Mouse (Mus musculus) embryonic fibroblast, embryonic 13.5 days (primary cell): ENCODE results near the gene Hagh.

Experiments
- CTCF ChIP-seq: IDR thresholded peaks from 2 replicates; pipeline ENCODE4 v1.5.1; 2011; ENCODE audit warnings: mild to moderate bottlenecking, control low read depth, low read length, moderate library complexity, borderline replicate concordance; ENCODE audit not compliant: insufficient read depth
- POLR2A ChIP-seq: IDR thresholded peaks from 2 replicates; pipeline ENCODE4 v1.6.1; 2011; ENCODE audit warnings: low read depth, mild to moderate bottlenecking, control low read depth, low read length, moderate library complexity

DNA sequence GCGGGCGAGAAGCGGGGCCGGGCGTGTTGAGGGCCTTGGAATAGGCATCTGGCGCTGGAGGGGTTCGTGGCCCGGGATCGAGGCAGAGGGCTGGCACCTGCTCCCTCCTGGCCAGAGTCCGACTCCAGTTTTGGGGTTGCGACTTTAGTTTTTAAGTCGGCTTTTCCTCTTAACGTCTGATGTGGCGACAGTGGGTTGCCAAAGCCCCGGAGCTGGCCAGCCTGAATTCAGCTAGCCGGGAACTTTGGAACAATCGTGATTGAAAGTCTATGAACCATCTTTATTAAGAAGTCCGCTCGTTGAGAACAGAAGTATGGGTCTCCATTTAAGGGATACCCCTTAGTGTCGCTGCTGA is 10.8 kb downstream of the Hagh start:
- TF ChIP-seq POLR2A (no peak), CTCF (no peak)
